Mouse (Mus musculus): ENCODE measurements around the gene Ppp1r1b. TPM values are rescaled to one million over a fixed set of nuclear protein-coding genes. Genes with fewer than 3 reads are reported as not detected.

Ppp1r1b gene
- polyA plus RNA-seq, 1 experiment from 2014 or later = 0.17 TPM

DNA sequence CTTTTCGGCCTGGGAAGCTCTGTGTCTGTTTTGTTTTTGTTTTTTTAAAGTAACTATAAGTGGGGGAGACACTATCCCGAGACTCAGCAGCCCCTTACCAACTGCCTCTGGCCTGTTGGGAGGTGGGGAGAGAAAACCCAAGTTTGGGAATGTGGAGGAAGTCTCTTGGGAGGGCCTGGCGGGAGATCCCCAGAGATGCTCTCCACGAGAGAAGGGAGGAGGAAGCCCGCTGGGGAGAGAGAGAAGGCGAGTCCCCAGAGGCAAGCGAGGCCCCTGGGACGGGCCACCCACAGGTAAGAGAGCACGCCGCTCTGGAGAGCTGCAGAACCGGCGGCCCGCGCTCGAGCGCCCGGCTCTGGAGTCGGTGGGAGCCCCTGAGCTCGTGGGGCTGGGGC lies 21.5 kb upstream of the Ppp1r1b start:
- Histone ChIP-seq H3K9ac (ENCODE audit: low read length) (no peak overlapping the region), H3K27me3 (ENCODE audit: control insufficient read depth, insufficient read depth, low read length) (peaks cover 96% of the 10 kb centered on the region), H3K27ac (replicated peaks; ENCODE audit: low read depth, low read length) (no peak overlapping the region), H3K4me1 (ENCODE audit: control insufficient read depth, insufficient read depth, low read length) (0 out of 2 replicates have a peak, but pooled peaks cover 7% of the 10 kb centered on the region), H3K36me3 (ENCODE audit: control insufficient read depth, insufficient read depth, low read length) (no peaks in the 10 kb centered on the region), H3K4me3 (ENCODE audit: low read depth, low read length) (no peak overlapping the region), H3K9me3 (ENCODE audit: control insufficient read depth, low read length) (no peaks in the 10 kb centered on the region), H3K4me2 (ENCODE audit: low read depth, severe bottlenecking) (no peak overlapping the region)
- under 1% methylated on average over 19 of the region's 19 CpGs for WGBS
- no peak for ATAC-seq (ENCODE audit: insufficient number of reproducible peaks, low FRiP score, low TSS enrichment, low read depth)
- peak; percentile 46 for DNase-seq (ENCODE audit: low spot score)

DNA sequence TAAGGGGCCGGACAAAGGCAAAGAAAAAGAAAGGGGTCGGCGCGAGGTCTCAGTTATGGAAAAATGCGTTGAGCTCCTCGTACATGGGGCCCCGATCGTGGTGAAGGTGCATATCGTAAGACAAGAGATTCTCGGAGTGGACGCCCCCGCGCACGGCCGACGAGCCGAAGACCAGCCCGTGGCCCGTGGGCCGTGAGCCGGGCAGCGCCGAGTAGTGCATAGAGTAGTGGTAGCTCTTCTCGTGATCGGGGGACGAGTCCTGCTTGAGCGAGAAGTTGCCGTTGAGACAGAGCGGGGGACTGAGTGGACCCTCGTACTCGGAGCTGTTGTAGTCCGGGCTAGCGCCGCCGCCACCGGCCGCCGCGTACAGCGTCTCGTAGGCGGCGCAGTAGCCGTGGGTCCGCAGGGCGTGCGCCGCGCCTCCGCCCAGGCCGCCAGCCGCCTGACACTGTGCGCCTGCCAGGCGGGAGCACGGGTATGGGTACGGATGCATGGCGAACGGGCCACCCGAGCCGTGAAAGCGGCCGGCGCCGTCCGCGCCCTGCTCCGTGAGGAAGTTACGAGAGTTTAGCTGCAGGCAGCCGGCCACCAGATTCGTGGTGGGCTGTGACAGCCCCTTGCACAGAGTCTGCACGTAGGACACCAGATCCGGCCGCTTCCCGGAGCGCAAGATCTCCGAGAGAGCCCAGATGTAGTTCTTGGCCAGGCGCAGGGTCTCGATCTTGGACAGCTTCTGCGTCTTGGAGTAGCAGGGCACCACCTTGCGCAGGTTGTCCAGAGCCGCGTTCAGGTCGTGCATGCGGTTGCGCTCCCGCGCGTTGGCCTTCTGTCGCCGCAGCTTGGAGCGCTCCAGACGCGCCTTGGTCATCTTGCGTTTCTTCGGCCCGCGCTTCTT lies 20.8 kb upstream of the Ppp1r1b start:
- DNase-seq (ENCODE audit: low spot score) (peak; percentile 71), ATAC-seq (ENCODE audit: insufficient number of reproducible peaks, low FRiP score, low TSS enrichment, low read depth) (no peak)
- Histone ChIP-seq H3K4me2 (ENCODE audit: low read depth, severe bottlenecking) (peak overlapping the region; percentile 15), H3K27me3 (ENCODE audit: control insufficient read depth, insufficient read depth, low read length) (peaks cover 97% of the 10 kb centered on the region), H3K4me1 (ENCODE audit: control insufficient read depth, insufficient read depth, low read length) (0 out of 2 replicates have a peak, but pooled peaks cover 7% of the 10 kb centered on the region), H3K9me3 (ENCODE audit: control insufficient read depth, low read length) (no peaks in the 10 kb centered on the region), H3K9ac (ENCODE audit: low read length) (no peak overlapping the region), H3K27ac (replicated peaks; ENCODE audit: low read depth, low read length) (no peak overlapping the region), H3K4me3 (ENCODE audit: low read depth, low read length) (peak overlapping the region; percentile 17), H3K36me3 (ENCODE audit: control insufficient read depth, insufficient read depth, low read length) (no peaks in the 10 kb centered on the region)
- under 1% methylated on average over 97 of the region's 97 CpGs for WGBS

DNA sequence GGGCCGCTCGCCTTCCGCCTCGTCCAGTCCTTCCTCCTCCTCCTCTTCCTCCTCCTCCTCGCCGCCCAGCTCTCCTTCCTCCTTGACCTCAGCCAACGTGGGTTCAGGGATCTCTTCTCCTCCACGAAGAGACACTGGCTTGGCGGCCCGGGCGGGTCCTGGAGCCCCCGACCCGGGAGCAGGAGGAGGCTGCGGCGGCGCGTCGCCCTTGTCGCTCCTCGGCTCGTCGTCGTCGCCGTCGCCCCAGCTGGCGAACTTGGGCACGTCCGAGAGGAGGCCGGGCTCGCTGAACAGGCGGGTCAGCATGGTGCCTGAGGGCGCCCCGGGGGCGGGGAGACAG lies 20.2 kb upstream of the Ppp1r1b start:
- no peak overlapping the region for H3K9ac ChIP-seq (ENCODE audit: low read length)
- DNase-seq (ENCODE audit: low spot score) (peak; percentile 49), ATAC-seq (ENCODE audit: insufficient number of reproducible peaks, low FRiP score, low TSS enrichment, low read depth) (no peak)
- H3K9me3 ChIP-seq (ENCODE audit: control insufficient read depth, low read length) = no peaks in the 10 kb centered on the region
- no peak overlapping the region for H3K4me2 ChIP-seq (ENCODE audit: low read depth, severe bottlenecking)
- H3K36me3 ChIP-seq (ENCODE audit: control insufficient read depth, insufficient read depth, low read length) = no peaks in the 10 kb centered on the region
- no peak overlapping the region for H3K27ac ChIP-seq (replicated peaks; ENCODE audit: low read depth, low read length)
- H3K27me3 ChIP-seq (ENCODE audit: control insufficient read depth, insufficient read depth, low read length) = peaks cover 96% of the 10 kb centered on the region
- WGBS = under 1% methylated on average over 34 of the region's 35 CpGs
- 0 out of 2 replicates have a peak, but pooled peaks cover 7% of the 10 kb centered on the region for H3K4me1 ChIP-seq (ENCODE audit: control insufficient read depth, insufficient read depth, low read length)
- H3K4me3 ChIP-seq (ENCODE audit: low read depth, low read length) = peak overlapping the region; percentile 17; the same call in 1 of the 2 replicates

DNA sequence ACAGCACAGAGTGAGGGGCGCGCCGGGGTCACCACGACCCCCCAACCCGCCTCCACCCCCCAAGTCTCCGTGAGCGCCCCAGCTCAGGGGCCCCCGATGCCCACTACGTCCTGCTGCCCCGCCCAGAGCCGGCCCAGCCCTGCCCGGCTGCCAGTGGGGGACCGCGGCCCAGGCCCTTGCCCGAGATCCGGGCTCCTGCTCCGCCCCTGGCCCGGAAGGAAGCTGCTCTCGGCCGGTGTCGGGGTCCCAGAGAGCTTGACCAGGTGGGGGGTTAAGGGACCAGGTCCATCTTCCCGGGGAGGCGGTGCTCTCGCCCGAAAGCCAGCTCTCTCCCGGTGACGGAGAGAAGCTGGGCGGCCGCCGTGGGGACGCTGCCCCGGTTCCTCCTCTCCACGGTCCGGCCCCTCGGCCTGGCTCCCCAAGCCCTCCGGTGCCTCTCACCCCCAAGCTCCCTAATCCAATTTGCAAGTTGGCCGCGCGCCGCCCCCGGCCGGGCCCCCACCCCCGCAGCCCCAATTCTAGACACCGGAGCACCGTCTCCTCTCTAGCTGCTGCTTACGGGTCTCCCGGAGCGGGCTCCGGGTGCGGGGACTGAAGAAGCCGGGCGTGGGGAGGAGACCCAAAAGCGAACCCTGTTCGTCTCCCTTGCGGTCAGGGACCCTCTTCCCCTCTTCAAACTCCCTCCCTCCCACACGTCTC lies 19.7 kb upstream of the Ppp1r1b start:
- H3K27ac ChIP-seq (replicated peaks; ENCODE audit: low read depth, low read length) = no peak overlapping the region
- H3K9ac ChIP-seq (ENCODE audit: low read length) = no peak overlapping the region
- no peak for ATAC-seq (ENCODE audit: insufficient number of reproducible peaks, low FRiP score, low TSS enrichment, low read depth)
- H3K4me1 ChIP-seq (ENCODE audit: control insufficient read depth, insufficient read depth, low read length) = 0 out of 2 replicates have a peak, but pooled peaks cover 7% of the 10 kb centered on the region
- H3K27me3 ChIP-seq (ENCODE audit: control insufficient read depth, insufficient read depth, low read length) = peaks cover 96% of the 10 kb centered on the region
- H3K4me2 ChIP-seq (ENCODE audit: low read depth, severe bottlenecking) = peak overlapping the region; percentile 17; the same call in 1 of the 2 replicates
- H3K9me3 ChIP-seq (ENCODE audit: control insufficient read depth, low read length) = no peaks in the 10 kb centered on the region
- H3K36me3 ChIP-seq (ENCODE audit: control insufficient read depth, insufficient read depth, low read length) = no peaks in the 10 kb centered on the region
- peak; percentile 60 for DNase-seq (ENCODE audit: low spot score)
- WGBS = 2% methylated on average over 44 of the region's 56 CpGs
- H3K4me3 ChIP-seq (ENCODE audit: low read depth, low read length) = peak overlapping the region; percentile 17; the same call in 1 of the 2 replicates

DNA sequence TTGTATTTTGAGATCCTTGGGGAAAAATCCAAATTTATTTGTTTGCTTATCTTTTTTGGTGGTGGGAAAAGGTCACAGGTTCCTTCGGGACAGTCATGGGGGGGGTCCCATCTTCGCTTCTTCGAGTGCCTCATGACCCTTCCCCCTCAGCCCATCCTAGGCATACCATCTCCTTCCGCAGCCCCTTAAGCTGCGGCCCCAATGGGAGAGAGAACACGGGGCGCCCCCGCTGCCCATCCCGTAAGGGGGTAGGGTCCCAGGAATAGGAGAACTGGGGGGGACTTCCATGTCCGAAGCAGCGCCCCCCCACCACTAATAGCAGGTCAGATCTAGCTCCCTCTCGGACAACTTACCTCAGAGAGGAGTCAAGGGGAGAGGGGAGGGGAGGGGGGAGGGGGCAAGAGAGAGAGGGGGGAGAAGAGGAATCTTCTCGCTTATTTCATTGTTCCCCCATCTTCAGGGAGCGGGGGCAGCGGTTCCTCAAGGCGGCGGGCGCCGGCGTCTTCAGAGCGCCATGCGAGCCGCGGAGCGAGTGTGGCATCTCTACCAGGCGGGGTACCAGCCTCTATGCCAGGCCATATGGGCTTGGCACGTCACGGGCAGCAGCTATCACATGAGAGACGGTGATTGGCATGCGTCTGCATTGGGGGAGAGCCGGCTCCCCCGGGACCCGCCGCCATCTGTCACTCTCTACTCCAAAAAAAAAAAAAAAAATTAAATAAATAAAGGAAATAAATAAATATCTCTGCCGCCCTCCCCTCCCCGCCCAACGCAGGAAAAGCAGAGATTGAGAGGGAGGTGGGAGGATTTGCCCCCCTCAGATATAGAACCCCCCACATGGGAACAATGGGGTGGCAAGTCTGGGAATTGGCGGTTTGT lies 18.9 kb upstream of the Ppp1r1b start, which contains the start of gene Neurod2:
Neurod2 (minus strand) TSS at position 568 of the 879 bp plus-strand sequence.
- Histone ChIP-seq H3K36me3 (ENCODE audit: control insufficient read depth, insufficient read depth, low read length) (no peaks in the 10 kb centered on the region), H3K27me3 (ENCODE audit: control insufficient read depth, insufficient read depth, low read length) (peaks cover 96% of the 10 kb centered on the region), H3K27ac (replicated peaks; ENCODE audit: low read depth, low read length) (no peak within 1 kb of the TSS), H3K4me3 (ENCODE audit: low read depth, low read length) (peak within 1 kb of the TSS; percentile 17; the same call in 1 of the 2 replicates), H3K9ac (ENCODE audit: low read length) (no peak within 1 kb of the TSS), H3K4me2 (ENCODE audit: low read depth, severe bottlenecking) (peak within 1 kb of the TSS; percentile 17; the same call in 1 of the 2 replicates), H3K9me3 (ENCODE audit: control insufficient read depth, low read length) (no peaks in the 10 kb centered on the region), H3K4me1 (ENCODE audit: control insufficient read depth, insufficient read depth, low read length) (0 out of 2 replicates have a peak, but pooled peaks cover 7% of the 10 kb centered on the region)
- 3% methylated on average over 38 of the region's 38 CpGs for WGBS
- DNase-seq (ENCODE audit: low spot score) (no peak), ATAC-seq (ENCODE audit: insufficient number of reproducible peaks, low FRiP score, low TSS enrichment, low read depth) (no peak)

DNA sequence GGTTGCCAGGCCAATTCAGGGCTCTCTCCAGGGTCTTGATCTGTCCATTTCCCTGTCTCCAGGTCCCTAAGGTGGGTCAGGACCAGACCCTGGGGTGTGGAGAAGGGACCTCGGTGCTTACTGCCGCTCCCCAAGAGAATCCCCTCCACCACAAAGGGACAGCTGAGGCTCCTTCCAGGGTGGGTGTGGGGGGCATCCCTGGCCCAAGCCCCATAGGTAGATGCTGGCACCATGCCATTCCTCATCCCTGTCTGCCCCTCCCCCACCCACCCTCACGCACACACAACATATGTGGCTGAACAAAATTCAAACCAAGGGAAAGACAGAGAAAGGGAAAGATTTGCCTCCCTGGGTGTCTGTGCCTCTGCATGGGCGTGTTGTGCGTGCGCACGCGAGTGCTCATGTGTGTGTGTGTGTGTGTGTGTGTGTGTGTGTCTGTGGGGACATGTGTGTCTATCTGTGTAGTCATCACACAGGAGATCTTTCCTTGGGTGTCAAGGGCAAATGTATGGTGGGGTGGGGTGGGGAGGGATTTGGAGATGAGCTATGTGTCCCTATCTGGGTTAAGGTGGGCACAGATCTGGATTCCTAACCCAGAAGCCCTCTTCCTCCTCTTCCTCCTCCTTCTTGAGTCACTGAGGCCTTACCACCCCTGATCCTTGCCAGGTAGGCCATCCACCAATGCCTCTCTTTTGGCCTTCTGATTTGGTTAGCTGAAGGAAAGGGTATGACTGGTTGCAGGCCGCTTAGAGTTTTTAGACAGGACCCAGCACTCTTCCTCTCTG lies 18.1 kb upstream of the Ppp1r1b start:
- DNase-seq (ENCODE audit: low spot score) (no peak), ATAC-seq (ENCODE audit: insufficient number of reproducible peaks, low FRiP score, low TSS enrichment, low read depth) (no peak)
- Histone ChIP-seq H3K9me3 (ENCODE audit: control insufficient read depth, low read length) (no peaks in the 10 kb centered on the region), H3K9ac (ENCODE audit: low read length) (no peak overlapping the region), H3K4me3 (ENCODE audit: low read depth, low read length) (no peak overlapping the region), H3K27ac (replicated peaks; ENCODE audit: low read depth, low read length) (no peak overlapping the region), H3K4me2 (ENCODE audit: low read depth, severe bottlenecking) (no peak overlapping the region), H3K4me1 (ENCODE audit: control insufficient read depth, insufficient read depth, low read length) (0 out of 2 replicates have a peak, but pooled peaks cover 7% of the 10 kb centered on the region), H3K27me3 (ENCODE audit: control insufficient read depth, insufficient read depth, low read length) (peaks cover 96% of the 10 kb centered on the region), H3K36me3 (ENCODE audit: control insufficient read depth, insufficient read depth, low read length) (no peaks in the 10 kb centered on the region)
- WGBS = 37% methylated on average over 9 of the region's 9 CpGs

DNA sequence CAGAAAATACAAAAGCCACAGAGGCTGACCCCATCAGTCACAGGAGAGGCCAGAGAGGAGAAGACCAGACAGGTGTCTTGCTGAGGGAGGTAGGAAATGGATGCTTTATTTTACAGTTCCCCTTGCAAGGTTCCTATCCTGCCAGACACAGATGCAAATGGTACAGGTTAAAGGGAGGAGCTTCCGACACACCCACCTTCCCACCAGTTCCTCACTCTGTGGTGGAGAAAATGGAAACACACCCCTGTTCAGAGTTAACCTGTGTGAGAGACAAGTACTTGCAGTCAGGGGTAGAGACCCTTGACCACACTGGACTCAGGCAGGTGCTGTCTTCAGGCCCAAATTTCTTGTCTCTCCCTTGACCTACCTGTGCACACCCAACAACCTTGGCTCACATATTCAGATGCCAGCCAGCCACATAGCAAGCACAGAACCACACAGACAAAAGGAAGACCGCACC lies 17.4 kb upstream of the Ppp1r1b start:
- no peak overlapping the region for H3K9ac ChIP-seq (ENCODE audit: low read length)
- no peak overlapping the region for H3K4me2 ChIP-seq (ENCODE audit: low read depth, severe bottlenecking)
- H3K27me3 ChIP-seq (ENCODE audit: control insufficient read depth, insufficient read depth, low read length) = peaks cover 96% of the 10 kb centered on the region
- no peak for ATAC-seq (ENCODE audit: insufficient number of reproducible peaks, low FRiP score, low TSS enrichment, low read depth)
- H3K4me1 ChIP-seq (ENCODE audit: control insufficient read depth, insufficient read depth, low read length) = 0 out of 2 replicates have a peak, but pooled peaks cover 7% of the 10 kb centered on the region
- no peak overlapping the region for H3K27ac ChIP-seq (replicated peaks; ENCODE audit: low read depth, low read length)
- no peak overlapping the region for H3K4me3 ChIP-seq (ENCODE audit: low read depth, low read length)
- WGBS = 44% methylated on average over 2 of the region's 2 CpGs
- H3K9me3 ChIP-seq (ENCODE audit: control insufficient read depth, low read length) = no peaks in the 10 kb centered on the region
- DNase-seq (ENCODE audit: low spot score) = no peak
- H3K36me3 ChIP-seq (ENCODE audit: control insufficient read depth, insufficient read depth, low read length) = no peaks in the 10 kb centered on the region

All from limb, embryonic 11.5 days (tissue).